Mouse (Mus musculus) midbrain, postnatal 0 days (tissue): ENCODE measurements around the gene Filip1l. TPM values are rescaled to one million over a fixed set of nuclear protein-coding genes. Genes with fewer than 3 reads are reported as not detected.

ENCODE experiments used
- ATAC-seq: fragments of 200-750 bp; cut with Nextera tagmentation; 2 replicates; pipeline ENCODE4 v1.8.0; 2017; ENCODE audit warnings: moderate number of reproducible peaks, mild to moderate bottlenecking, moderate TSS enrichment, moderate library complexity; ENCODE audit not compliant: low FRiP score
- DNase-seq: peaks from one replicate; pipeline ENCODE4 v3.0.0-alpha.2; 2015; ENCODE audit warnings: low spot score
- H3K27ac ChIP-seq: fragments of 300-500 bp; sonication (generic); 2 replicates; pipeline ENCODE4 v1.5.1; 2014; ENCODE audit warnings: low read depth, mild to moderate bottlenecking, low read length, mixed read lengths
- H3K27me3 ChIP-seq: fragments of 300-500 bp; sonication (generic); 2 replicates; pipeline ENCODE4 v1.6.1; 2014; ENCODE audit warnings: low read length, control low read depth, mixed read lengths; ENCODE audit not compliant: insufficient read depth
- H3K36me3 ChIP-seq: fragments of 300-500 bp; sonication (generic); 2 replicates; pipeline ENCODE4 v1.6.1; 2014; ENCODE audit warnings: low read length, control low read depth, mixed read lengths; ENCODE audit not compliant: insufficient read depth
- H3K4me1 ChIP-seq: fragments of 300-500 bp; sonication (generic); 2 replicates; pipeline ENCODE4 v1.6.1; 2014; ENCODE audit warnings: mild to moderate bottlenecking, control low read depth, antibody characterized with exemption, low read length, mixed read lengths; ENCODE audit not compliant: insufficient read depth
- H3K4me2 ChIP-seq: fragments of 300-500 bp; sonication (generic); 2 replicates; pipeline ENCODE4 v1.6.1; 2014; ENCODE audit warnings: low read depth, mild to moderate bottlenecking, low read length, mixed read lengths; ENCODE audit not compliant: poor library complexity, severe bottlenecking
- H3K4me3 ChIP-seq: fragments of 300-500 bp; sonication (generic); 2 replicates; pipeline ENCODE4 v1.5.1; 2014; ENCODE audit warnings: low read depth, mild to moderate bottlenecking, low read length, moderate library complexity
- H3K9ac ChIP-seq: fragments of 300-500 bp; sonication (generic); replicated peaks from 2 replicates; pipeline ENCODE4 v1.6.1; 2014; ENCODE audit warnings: mild to moderate bottlenecking, low read length, moderate library complexity, mixed read lengths; ENCODE audit not compliant: poor library complexity, severe bottlenecking
- H3K9me3 ChIP-seq: fragments of 300-500 bp; sonication (generic); 2 replicates; pipeline ENCODE4 v1.6.1; 2016; ENCODE audit warnings: low read length, control low read depth
- CTCF ChIP-seq: IDR thresholded peaks from 2 replicates; pipeline ENCODE4 v1.5.1; 2016; ENCODE audit warnings: antibody characterized with exemption, mild to moderate bottlenecking
- WGBS: fragments of 180-500 bp; shearing (Covaris S2); extraction: QIAGEN DNeasy Blood & Tissue Kit; methylation state at CpG from one replicate; pipeline ENCODE4 v1.1.7; 2014; 5-methylcytosine and 5-hydroxymethylcytosine counted together
- polyA plus RNA-seq: library from polyadenylated mRNA; unstranded; fragments of >200 nt; fragmentation: Nextera tagmentation; extraction: Ambion mirVana; gene quantifications from 2 replicates; pipeline ENCODE4 v1.2.1, GENCODE M21; 2015
- total RNA-seq: library from RNA; depleted of rRNA; stranded (reverse); fragments of >200 nt; gene quantifications from 2 replicates; pipeline ENCODE4 v1.2.3, GENCODE M21; 2014; rRNA removed

Gene Filip1l
- total and polyA plus RNA-seq, 2 experiments from 2014 or later = 1.9 to 2.2 TPM

GRCm38 (mm10) chr16:57606444-57607227, 253.7 kb downstream of the Filip1l start, which contains the start of gene Cmss1:
Cmss1 (minus strand) TSS chr16:57606864.
- H3K4me2 ChIP-seq = peak within 1 kb of the TSS; percentile 86
- H3K4me3 ChIP-seq = peak within 1 kb of the TSS; percentile 91
- under 1% methylated on average over 64 of the region's 64 CpGs for WGBS
- peak within 1 kb of the TSS; percentile 70 for H3K9ac ChIP-seq
- no peak for TF ChIP-seq CTCF
- no peaks in the 10 kb centered on the region for H3K36me3 ChIP-seq
- H3K27me3 ChIP-seq = no peaks in the 10 kb centered on the region
- peak within 1 kb of the TSS; percentile 71 for H3K27ac ChIP-seq
- peak; percentile 88 for DNase-seq
- no peaks in the 10 kb centered on the region for H3K9me3 ChIP-seq
- H3K4me1 ChIP-seq = no peaks in the 10 kb centered on the region
- ATAC-seq = peak; percentile 96

GRCm38 (mm10) chr16:57611768-57612167, 258.9 kb downstream of the Filip1l start:
- TF ChIP-seq CTCF = peak; percentile 89
- Histone ChIP-seq H3K9me3 (no peaks in the 10 kb centered on the region), H3K4me3 (no peak overlapping the region), H3K36me3 (no peaks in the 10 kb centered on the region), H3K9ac (no peak overlapping the region), H3K4me1 (no peaks in the 10 kb centered on the region), H3K4me2 (no peak overlapping the region), H3K27me3 (no peaks in the 10 kb centered on the region), H3K27ac (no peak overlapping the region)
- ATAC-seq (no peak), DNase-seq (peak; percentile 39)
- 0% methylated on average over 1 of the region's 1 CpGs for whole genome bisulfite sequencing

Other genes starting within 250 kb of the Filip1l start
- 107 and 121 TPM in 2 replicates for gene Tomm70a, start 231.4 kb upstream of the Filip1l start, total RNA-seq
- gene Tomm70a, start 231.4 kb upstream of the Filip1l start, polyA plus RNA-seq = 60.0 and 66.5 TPM in 2 replicates
- gene Nit2, start 185.8 kb upstream of the Filip1l start, total RNA-seq = 19.7 and 30.3 TPM in 2 replicates
- 55.4 and 59.8 TPM in 2 replicates for gene Nit2, start 185.8 kb upstream of the Filip1l start, polyA plus RNA-seq
- gene Tbc1d23, start 121.6 kb upstream of the Filip1l start, total RNA-seq = 66.1 and 78.3 TPM in 2 replicates
- 31.3 and 36.9 TPM in 2 replicates for gene Tbc1d23, start 121.6 kb upstream of the Filip1l start, polyA plus RNA-seq
- gene Tmem30c, start 60.2 kb upstream of the Filip1l start, total RNA-seq = 0.49 and 0.52 TPM in 2 replicates
- gene Tmem30c, start 60.2 kb upstream of the Filip1l start, polyA plus RNA-seq = 0.20 and 0.44 TPM in 2 replicates